Mouse (Mus musculus): ENCODE results near the gene Eml2.

- TF ChIP-seq POLR2A (IDR thresholded peaks at IDR 0.05; ENCODE audit: low read depth, low read length) (no peak), CTCF (IDR thresholded peaks at IDR 0.05; ENCODE audit: extremely low read depth, insufficient read length, insufficient replicate concordance, low read depth, low read length) (peak; percentile 30; the same call in 1 of the 2 replicates)
These were observed 18.5 kb downstream of the Eml2 start for GRCm38 (mm10) chr7:19194676-19195075.
